Mouse (Mus musculus): Measurements from ENCODE around the gene Sptlc2. TPM values are rescaled to one million over a fixed set of nuclear protein-coding genes. Genes with fewer than 3 reads are reported as not detected.

Gene Sptlc2
- polyA plus RNA-seq, 1 experiment from 2014 or later: 73.6 TPM

DNA sequence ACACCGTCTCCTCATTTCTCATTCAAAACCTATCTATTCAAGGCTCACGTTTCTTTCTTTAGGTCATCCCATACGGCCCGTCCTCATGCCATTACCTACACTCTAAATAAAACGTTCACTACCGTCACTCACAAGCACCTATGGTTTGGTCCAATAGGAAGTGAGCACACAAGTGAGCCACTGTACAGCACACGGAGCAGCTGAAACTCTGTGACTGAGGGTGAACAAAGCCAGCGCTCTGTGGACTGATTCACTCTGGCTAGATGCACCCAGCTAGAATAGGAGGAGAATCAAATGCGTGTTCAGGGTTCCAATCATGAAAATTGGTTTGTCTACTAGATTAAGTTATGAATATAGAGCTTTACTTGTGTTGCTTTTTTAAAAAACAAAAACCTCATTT is 22.5 kb downstream of the Sptlc2 start:
- Histone ChIP-seq H3K4me1 (no peaks in the 10 kb centered on the region), H3K4me3 (replicated peaks) (no peak overlapping the region), H3K27ac (replicated peaks) (no peak overlapping the region), H3K27me3 (no peaks in the 10 kb centered on the region), H3K36me3 (peaks cover 17% of the 10 kb centered on the region), H3K9ac (no peak overlapping the region), H3K9me3 (replicated peaks) (no peaks in the 10 kb centered on the region), H3K4me2 (replicated peaks) (no peak overlapping the region)
- WGBS: 78% methylated on average over 9 of the region's 9 CpGs
- ATAC-seq (ENCODE audit: insufficient number of reproducible peaks, low FRiP score, low TSS enrichment, low read depth): no peak

DNA sequence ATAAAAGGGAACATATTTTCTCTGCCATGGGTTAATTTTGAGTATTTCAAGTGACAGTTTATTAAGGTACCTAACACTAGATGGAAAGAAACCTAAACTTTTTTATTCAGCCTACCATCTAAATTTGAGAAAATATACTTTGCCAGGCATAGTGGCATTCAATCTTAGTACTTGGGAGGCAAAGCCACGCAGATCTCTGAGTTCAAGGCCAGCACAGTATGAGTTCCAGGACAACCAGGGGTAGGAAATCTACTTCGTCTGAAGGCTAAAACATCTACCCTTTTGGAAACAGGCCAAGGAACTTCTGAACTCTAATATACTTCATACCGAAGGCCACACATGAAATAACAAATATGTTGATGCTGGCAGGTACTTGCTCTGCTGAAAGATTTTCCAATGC is 26.0 kb downstream of the Sptlc2 start:
- Histone ChIP-seq H3K9me3 (replicated peaks) (no peaks in the 10 kb centered on the region), H3K36me3 (peaks cover 2% of the 10 kb centered on the region; the same call in 1 of the 2 replicates), H3K27me3 (no peaks in the 10 kb centered on the region), H3K4me1 (no peaks in the 10 kb centered on the region), H3K9ac (no peak overlapping the region), H3K4me3 (replicated peaks) (no peak overlapping the region), H3K4me2 (replicated peaks) (no peak overlapping the region), H3K27ac (replicated peaks) (no peak overlapping the region)
- WGBS: 76% methylated on average over 3 of the region's 3 CpGs
- no peak for ATAC-seq (ENCODE audit: insufficient number of reproducible peaks, low FRiP score, low TSS enrichment, low read depth)

DNA sequence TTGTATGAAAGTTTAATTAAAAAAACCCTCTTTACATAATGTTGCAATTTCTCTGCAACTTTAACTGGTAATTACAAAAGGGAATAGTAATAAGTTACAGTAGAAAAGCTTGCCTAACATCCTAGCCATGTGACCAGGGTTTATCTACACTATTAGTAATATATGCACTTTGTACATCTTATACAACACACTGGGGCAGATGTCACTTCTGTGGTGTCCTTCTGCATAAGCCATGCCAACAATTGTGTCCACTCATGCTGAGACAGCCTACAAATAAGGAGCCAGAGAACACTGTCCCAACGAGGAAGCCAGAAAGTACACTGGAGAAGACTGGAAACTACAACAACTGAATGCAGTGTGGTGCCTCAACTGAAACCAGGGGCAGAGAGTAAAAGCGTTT is 40.1 kb downstream of the Sptlc2 start:
- Histone ChIP-seq H3K4me2 (replicated peaks) (no peak overlapping the region), H3K9ac (no peak overlapping the region), H3K36me3 (peaks cover 15% of the 10 kb centered on the region), H3K4me1 (no peaks in the 10 kb centered on the region), H3K27ac (replicated peaks) (no peak overlapping the region), H3K4me3 (replicated peaks) (no peak overlapping the region), H3K9me3 (replicated peaks) (no peaks in the 10 kb centered on the region), H3K27me3 (no peaks in the 10 kb centered on the region)
- 70% methylated on average over 2 of the region's 2 CpGs for WGBS
- no peak for ATAC-seq (ENCODE audit: insufficient number of reproducible peaks, low FRiP score, low TSS enrichment, low read depth)

DNA sequence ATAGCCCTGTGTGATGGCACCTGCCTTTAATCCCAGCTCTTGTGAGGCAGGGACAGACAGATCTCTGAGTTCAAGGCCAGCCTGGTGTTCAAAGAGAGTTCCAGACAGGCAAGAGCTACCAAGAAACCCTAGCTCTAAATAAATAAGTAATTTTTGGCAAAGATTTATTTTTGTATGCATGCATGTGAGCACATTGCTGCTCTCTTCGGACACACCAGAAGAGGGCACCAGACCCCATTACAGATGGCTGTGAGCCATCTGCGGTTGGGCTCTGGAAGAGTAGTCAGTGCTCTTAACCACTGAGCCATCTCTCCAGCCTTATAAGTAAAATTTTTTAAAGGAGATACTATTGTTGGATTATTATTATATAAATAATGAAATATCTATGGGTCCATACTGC is 40.6 kb downstream of the Sptlc2 start:
- 91% methylated on average over 2 of the region's 2 CpGs for WGBS
- Histone ChIP-seq H3K4me3 (replicated peaks) (no peak overlapping the region), H3K4me1 (no peaks in the 10 kb centered on the region), H3K4me2 (replicated peaks) (no peak overlapping the region), H3K9me3 (replicated peaks) (no peaks in the 10 kb centered on the region), H3K27ac (replicated peaks) (no peak overlapping the region), H3K36me3 (peaks cover 15% of the 10 kb centered on the region), H3K9ac (no peak overlapping the region), H3K27me3 (no peaks in the 10 kb centered on the region)
- no peak for ATAC-seq (ENCODE audit: insufficient number of reproducible peaks, low FRiP score, low TSS enrichment, low read depth)

DNA sequence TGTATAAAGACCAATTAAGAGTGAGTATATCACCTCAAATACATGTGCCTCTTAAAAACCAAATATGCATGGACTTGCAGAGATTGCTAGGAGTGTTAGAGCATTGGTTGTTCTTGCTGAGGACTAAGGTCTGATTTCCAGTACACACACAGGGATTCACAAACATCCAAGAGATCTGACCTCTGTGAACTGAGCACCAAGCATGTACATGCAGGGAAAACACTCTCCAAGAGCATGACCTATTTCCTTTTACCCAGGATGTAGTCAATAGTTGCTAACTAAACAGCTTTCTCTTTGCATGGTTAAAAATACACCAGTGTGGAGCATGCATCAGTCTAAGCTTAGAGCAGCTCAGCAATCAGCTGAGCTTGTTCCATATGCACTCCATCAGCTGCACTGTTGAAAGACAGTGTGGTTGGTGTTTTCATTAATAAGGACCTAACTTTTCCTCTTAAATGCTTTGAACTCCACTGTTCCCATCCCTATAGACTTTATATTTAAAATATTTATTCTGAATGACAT is 45.0 kb downstream of the Sptlc2 start:
- Histone ChIP-seq H3K27me3 (no peaks in the 10 kb centered on the region), H3K4me1 (no peaks in the 10 kb centered on the region), H3K36me3 (peaks cover 29% of the 10 kb centered on the region), H3K4me3 (replicated peaks) (no peak overlapping the region), H3K9ac (no peak overlapping the region), H3K9me3 (replicated peaks) (no peaks in the 10 kb centered on the region), H3K27ac (replicated peaks) (no peak overlapping the region), H3K4me2 (replicated peaks) (no peak overlapping the region)
- no peak for ATAC-seq (ENCODE audit: insufficient number of reproducible peaks, low FRiP score, low TSS enrichment, low read depth)

DNA sequence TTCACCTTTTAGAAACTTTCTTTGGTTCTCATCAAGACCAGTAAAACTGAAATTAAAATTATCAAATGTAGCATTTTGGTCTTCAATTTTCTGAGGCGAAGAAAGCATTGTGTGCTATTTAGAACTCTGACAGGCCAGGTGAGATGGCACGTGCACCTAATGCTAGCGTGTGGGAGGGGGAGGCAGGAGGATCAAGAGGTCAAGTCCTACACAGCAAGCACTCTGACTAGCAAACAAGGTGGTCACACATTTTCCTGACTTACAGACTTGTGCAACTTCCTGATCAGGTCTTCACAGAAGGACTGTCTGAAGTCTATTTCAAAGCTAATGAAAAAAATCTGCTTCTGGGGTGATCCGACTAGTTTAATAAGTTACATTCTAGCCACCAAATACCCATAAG is 50.1 kb downstream of the Sptlc2 start:
- H3K9me3 ChIP-seq (replicated peaks): no peaks in the 10 kb centered on the region
- no peak overlapping the region for H3K4me3 ChIP-seq (replicated peaks)
- H3K4me1 ChIP-seq: no peaks in the 10 kb centered on the region
- ATAC-seq (ENCODE audit: insufficient number of reproducible peaks, low FRiP score, low TSS enrichment, low read depth): no peak
- peaks cover 18% of the 10 kb centered on the region for H3K36me3 ChIP-seq
- no peaks in the 10 kb centered on the region for H3K27me3 ChIP-seq
- no peak overlapping the region for H3K27ac ChIP-seq (replicated peaks)
- 73% methylated on average over 4 of the region's 4 CpGs for WGBS
- H3K4me2 ChIP-seq (replicated peaks): no peak overlapping the region
- H3K9ac ChIP-seq: no peak overlapping the region

DNA sequence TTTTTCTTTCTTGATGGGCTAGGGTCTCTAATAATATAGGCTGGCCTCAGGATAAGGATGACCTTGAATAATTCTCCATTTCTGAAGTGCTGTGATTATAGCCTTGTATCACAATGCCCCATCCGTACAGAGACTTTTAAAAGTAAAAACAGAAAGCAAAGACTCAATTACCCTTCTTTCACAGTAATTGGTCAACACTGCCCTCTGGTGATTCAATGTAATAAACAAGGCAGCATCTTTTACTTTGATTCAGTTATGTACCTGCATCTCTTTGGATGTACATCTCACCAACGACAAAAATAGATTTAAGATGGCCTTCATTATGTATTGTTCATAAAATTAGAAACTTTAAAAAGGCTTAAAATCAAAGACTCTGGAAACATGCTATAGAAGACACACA is 53.3 kb downstream of the Sptlc2 start:
- no peak overlapping the region for H3K4me3 ChIP-seq (replicated peaks)
- no peak for ATAC-seq (ENCODE audit: insufficient number of reproducible peaks, low FRiP score, low TSS enrichment, low read depth)
- H3K27ac ChIP-seq (replicated peaks): no peak overlapping the region
- no peak overlapping the region for H3K4me2 ChIP-seq (replicated peaks)
- H3K27me3 ChIP-seq: no peaks in the 10 kb centered on the region
- H3K4me1 ChIP-seq: peaks cover 3% of the 10 kb centered on the region; the same call in 1 of the 2 replicates
- no peak overlapping the region for H3K9ac ChIP-seq
- 0 out of 2 replicates have a peak, but pooled peaks cover 9% of the 10 kb centered on the region for H3K36me3 ChIP-seq
- 29% methylated on average over 2 of the region's 2 CpGs for WGBS
- H3K9me3 ChIP-seq (replicated peaks): no peaks in the 10 kb centered on the region

DNA sequence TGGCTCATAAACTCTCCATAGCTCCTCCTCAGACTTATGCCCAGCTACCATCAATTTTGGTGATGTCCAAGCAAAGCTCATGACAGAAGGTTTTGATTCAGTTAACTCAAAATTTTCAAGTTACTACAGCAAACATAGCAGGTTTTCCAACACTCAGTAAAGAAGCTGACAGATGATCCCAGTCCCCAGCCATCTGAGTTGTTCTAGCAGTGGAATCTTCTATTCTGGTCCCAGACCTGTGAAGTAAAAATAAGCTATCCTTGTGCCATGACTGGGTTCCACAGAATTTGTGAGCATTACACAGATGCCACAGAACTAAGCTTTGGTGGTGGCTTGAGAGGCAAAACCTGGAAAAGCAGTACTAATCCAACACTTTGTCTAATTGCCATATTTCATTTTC is 54.4 kb downstream of the Sptlc2 start:
- peaks cover 3% of the 10 kb centered on the region; the same call in 1 of the 2 replicates for H3K4me1 ChIP-seq
- no peak overlapping the region for H3K4me2 ChIP-seq (replicated peaks)
- no peak for ATAC-seq (ENCODE audit: insufficient number of reproducible peaks, low FRiP score, low TSS enrichment, low read depth)
- H3K9ac ChIP-seq: no peak overlapping the region
- 0 out of 2 replicates have a peak, but pooled peaks cover 4% of the 10 kb centered on the region for H3K36me3 ChIP-seq
- no peak overlapping the region for H3K4me3 ChIP-seq (replicated peaks)
- no peaks in the 10 kb centered on the region for H3K27me3 ChIP-seq
- no peaks in the 10 kb centered on the region for H3K9me3 ChIP-seq (replicated peaks)
- H3K27ac ChIP-seq (replicated peaks): no peak overlapping the region

DNA sequence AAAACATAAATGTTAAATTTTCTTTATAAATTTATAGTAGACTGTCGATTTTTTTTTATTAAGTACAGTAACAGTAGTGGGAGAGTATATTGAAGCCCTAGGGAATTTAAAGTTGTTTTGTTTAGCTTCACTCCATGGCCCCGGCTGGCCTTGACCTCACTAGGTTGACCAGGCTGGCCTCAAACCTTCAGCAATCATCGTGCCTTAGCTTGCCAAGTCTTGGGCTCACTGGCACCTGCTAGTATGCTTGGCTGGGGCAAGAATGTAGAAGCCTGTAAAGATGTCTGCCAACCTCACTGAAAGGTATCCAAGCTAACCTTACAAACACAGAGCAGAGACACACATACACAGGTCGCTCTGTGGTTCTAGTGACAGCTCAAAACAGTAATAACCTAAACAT is 55.6 kb downstream of the Sptlc2 start:
- 80% methylated on average over 4 of the region's 4 CpGs for WGBS
- Histone ChIP-seq H3K9me3 (replicated peaks) (no peaks in the 10 kb centered on the region), H3K4me2 (replicated peaks) (no peak overlapping the region), H3K27ac (replicated peaks) (no peak overlapping the region), H3K4me1 (peaks cover 3% of the 10 kb centered on the region; the same call in 1 of the 2 replicates), H3K27me3 (no peaks in the 10 kb centered on the region), H3K4me3 (replicated peaks) (no peak overlapping the region), H3K9ac (no peak overlapping the region), H3K36me3 (0 out of 2 replicates have a peak, but pooled peaks cover 4% of the 10 kb centered on the region)
- ATAC-seq (ENCODE audit: insufficient number of reproducible peaks, low FRiP score, low TSS enrichment, low read depth): no peak

DNA sequence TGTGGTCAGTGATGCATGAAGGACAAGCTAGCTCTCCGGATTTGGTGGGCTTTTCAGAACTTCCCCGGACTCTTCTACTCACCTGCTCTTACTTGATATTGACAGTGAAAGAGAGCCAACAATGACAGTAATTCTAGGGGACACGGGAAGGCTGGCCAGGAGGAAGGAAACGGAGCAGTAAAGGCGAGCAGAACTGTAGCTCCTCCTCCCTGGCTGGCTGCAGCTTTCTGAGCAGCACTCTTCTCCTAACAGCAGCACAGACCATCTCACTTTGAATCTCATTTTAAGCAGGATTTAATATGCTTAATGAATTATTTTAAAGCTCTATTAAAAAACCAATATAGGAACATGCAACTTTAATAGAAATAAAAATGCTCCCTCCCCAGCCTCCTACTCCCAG is 56.2 kb downstream of the Sptlc2 start:
- no peak for ATAC-seq (ENCODE audit: insufficient number of reproducible peaks, low FRiP score, low TSS enrichment, low read depth)
- no peaks in the 10 kb centered on the region for H3K9me3 ChIP-seq (replicated peaks)
- H3K4me3 ChIP-seq (replicated peaks): no peak overlapping the region
- no peaks in the 10 kb centered on the region for H3K27me3 ChIP-seq
- no peak overlapping the region for H3K27ac ChIP-seq (replicated peaks)
- H3K4me2 ChIP-seq (replicated peaks): no peak overlapping the region
- H3K4me1 ChIP-seq: peaks cover 3% of the 10 kb centered on the region; the same call in 1 of the 2 replicates
- H3K36me3 ChIP-seq: 0 out of 2 replicates have a peak, but pooled peaks cover 4% of the 10 kb centered on the region
- no peak overlapping the region for H3K9ac ChIP-seq
- 46% methylated on average over 5 of the region's 5 CpGs for WGBS

DNA sequence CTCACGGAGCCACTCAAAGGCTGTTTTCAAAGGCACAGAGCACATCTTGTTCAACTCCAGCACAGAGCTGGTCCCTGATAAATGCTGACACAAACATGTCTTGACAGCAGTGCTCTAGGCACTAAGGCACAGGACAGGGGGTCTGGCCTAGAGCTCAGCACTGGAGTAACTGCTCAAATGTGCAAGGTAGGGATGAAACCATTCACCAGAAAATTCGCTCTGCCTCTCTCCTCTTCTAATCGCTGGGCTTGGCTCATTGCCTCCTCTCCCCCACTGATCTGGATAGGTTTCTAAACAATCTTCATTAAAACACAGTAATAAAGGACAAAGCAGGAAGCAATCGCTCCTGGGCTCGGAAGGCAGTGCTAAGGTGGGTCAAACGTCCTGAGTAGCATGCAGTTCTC is 57.1 kb downstream of the Sptlc2 start:
- ATAC-seq (ENCODE audit: insufficient number of reproducible peaks, low FRiP score, low TSS enrichment, low read depth): no peak
- H3K9ac ChIP-seq: no peak overlapping the region
- 46% methylated on average over 6 of the region's 6 CpGs for WGBS
- H3K36me3 ChIP-seq: 0 out of 2 replicates have a peak, but pooled peaks cover 4% of the 10 kb centered on the region
- H3K27ac ChIP-seq (replicated peaks): 0 out of 2 replicates have a peak overlapping the region, but pooled peaks have one; percentile 12
- H3K4me1 ChIP-seq: peaks cover 3% of the 10 kb centered on the region; the same call in 1 of the 2 replicates
- no peaks in the 10 kb centered on the region for H3K9me3 ChIP-seq (replicated peaks)
- H3K27me3 ChIP-seq: no peaks in the 10 kb centered on the region
- no peak overlapping the region for H3K4me2 ChIP-seq (replicated peaks)
- H3K4me3 ChIP-seq (replicated peaks): no peak overlapping the region

DNA sequence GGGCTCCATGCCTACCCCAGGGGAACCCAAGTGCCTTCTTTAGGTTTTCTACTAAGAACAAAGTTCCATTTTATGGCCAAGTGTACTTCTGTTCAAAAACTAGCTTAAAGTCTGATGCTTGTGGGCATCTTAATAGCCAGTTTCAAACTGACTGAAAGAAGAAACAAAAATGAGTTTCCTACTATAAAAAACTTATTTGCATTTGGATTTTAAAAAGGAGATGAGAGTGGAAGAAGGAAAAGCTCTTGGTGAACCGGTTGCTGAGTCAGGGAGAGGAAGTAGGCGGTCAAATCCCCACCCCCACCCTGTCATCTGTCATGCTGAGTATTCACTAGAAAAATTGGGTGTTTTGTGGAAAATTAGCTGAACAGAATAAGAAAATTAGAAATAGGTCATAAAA is 57.9 kb downstream of the Sptlc2 start:
- Histone ChIP-seq H3K4me2 (replicated peaks) (no peak overlapping the region), H3K9me3 (replicated peaks) (no peaks in the 10 kb centered on the region), H3K27ac (replicated peaks) (no peak overlapping the region), H3K9ac (no peak overlapping the region), H3K4me1 (peaks cover 3% of the 10 kb centered on the region; the same call in 1 of the 2 replicates), H3K27me3 (no peaks in the 10 kb centered on the region), H3K36me3 (no peaks in the 10 kb centered on the region), H3K4me3 (replicated peaks) (no peak overlapping the region)
- no peak for ATAC-seq (ENCODE audit: insufficient number of reproducible peaks, low FRiP score, low TSS enrichment, low read depth)
- WGBS: 32% methylated on average over 2 of the region's 2 CpGs
